ENCODE assay signal across 14 mouse cellular contexts in the genomic region with DNA sequence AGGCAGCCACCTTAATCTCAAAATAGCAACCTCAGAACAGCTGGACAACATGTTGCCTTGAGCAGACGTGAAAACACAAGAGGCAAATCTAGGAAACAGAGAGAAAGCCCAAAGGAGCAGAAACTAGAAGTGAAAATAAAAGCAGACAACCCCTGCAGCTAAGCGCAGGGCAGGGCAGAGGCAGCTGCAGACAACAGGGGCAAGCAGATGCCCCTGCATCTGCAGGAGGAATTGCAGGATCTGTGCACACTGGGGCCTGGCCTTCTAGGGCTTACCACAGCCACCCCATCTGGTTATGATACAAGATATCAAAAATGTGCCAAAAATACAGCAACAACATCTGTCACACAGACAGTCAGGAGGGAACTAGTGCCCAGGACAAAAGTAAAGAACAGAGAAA.
"Had no signal": no experiment of that assay in that cellular context is flagged by ENCODE, and none has a peak within 500 bp of the region (broad histone marks: within the 10 kb centered on the region; RNA-seq: fewer than 3 reads in every experiment).

No protein-coding gene starts in this region.

- DNase-seq: kidney, adult 11 months; kidney, adult 8-10 months; kidney, postnatal 25 days; liver, embryonic 13.5 days; lung, adult 2 months; lung, postnatal 14 days; lung, postnatal 4 days; thymus, adult 2 months; thymus, postnatal 25 days had no signal

- H3K4me3 ChIP-seq: intestine, embryonic 15.5 days; limb, embryonic 13.5 days; liver, embryonic 13.5 days; midbrain, embryonic 13.5 days had no signal

- H3K27me3 ChIP-seq: intestine, embryonic 15.5 days; limb, embryonic 13.5 days; liver, embryonic 13.5 days; midbrain, embryonic 13.5 days had no signal

- H3K27ac ChIP-seq: intestine, embryonic 15.5 days; kidney, postnatal 0 days; limb, embryonic 13.5 days; liver, embryonic 13.5 days; midbrain, embryonic 13.5 days had no signal

- H3K9ac ChIP-seq: intestine, embryonic 15.5 days; limb, embryonic 13.5 days; liver, embryonic 13.5 days; midbrain, embryonic 13.5 days had no signal

- H3K4me2 ChIP-seq: intestine, embryonic 15.5 days; limb, embryonic 13.5 days; liver, embryonic 13.5 days; midbrain, embryonic 13.5 days had no signal

- ATAC-seq: intestine, embryonic 15.5 days; midbrain, embryonic 13.5 days; midbrain, embryonic 16.5 days had no signal

- H3K9me3 ChIP-seq: intestine, embryonic 15.5 days; limb, embryonic 13.5 days; liver, embryonic 13.5 days; midbrain, embryonic 13.5 days had no signal

- H3K4me1 ChIP-seq: intestine, embryonic 15.5 days; limb, embryonic 13.5 days; liver, embryonic 13.5 days; midbrain, embryonic 13.5 days had no signal
